Mouse (Mus musculus) activated CD4-positive, CD25-positive, alpha-beta regulatory T cell, adult 4 months (primary cell): ENCODE results near the gene Mrgprx1. TPM values are rescaled to one million over a fixed set of nuclear protein-coding genes. Genes with fewer than 3 reads are reported as not detected.

Experiments used
- ATAC-seq: one replicate; pipeline ENCODE4 v1.8.0; 2017
- polyA plus RNA-seq, 2 experiments: library from polyadenylated mRNA; unstranded; fragments of 100-300 nt; shearing (Covaris generic); gene quantifications; one replicate each; pipeline ENCODE4 v1.2.1; 2017

Mrgprx1 gene
- not detected for polyA plus RNA-seq

- no peak for ATAC-seq
Measured at GRCm38 (mm10) chr7:48027497-48027896, at the start of gene Mrgprx1. Mrgprx1 (minus strand) TSS chr7:48027597.

- no peak for ATAC-seq
Measured at GRCm38 (mm10) chr7:48075521-48075920, 48.1 kb upstream of the Mrgprx1 start.

- no peak for ATAC-seq
Measured at GRCm38 (mm10) chr7:48046475-48047185, 19.2 kb upstream of the Mrgprx1 start.

GRCm38 (mm10) chr7:48044046-48044445 is 16.6 kb upstream of the Mrgprx1 start:
- no peak for ATAC-seq

GRCm38 (mm10) chr7:48017874-48018273 is 9.5 kb downstream of the Mrgprx1 start:
- no peak for ATAC-seq

- no peak for ATAC-seq
Measured at GRCm38 (mm10) chr7:47995689-47996088, 31.7 kb downstream of the Mrgprx1 start.

GRCm38 (mm10) chr7:47986752-47987151 is 40.6 kb downstream of the Mrgprx1 start:
- ATAC-seq = no peak

GRCm38 (mm10) chr7:47981995-47982394 is 45.4 kb downstream of the Mrgprx1 start, which contains the start of gene Mrgpra4:
Mrgpra4 (minus strand) TSS chr7:47982095.
- ATAC-seq = no peak

Other genes with a start within 250 kb of the Mrgprx1 start
- not detected for gene Mrgpra4, start 45.5 kb downstream of the Mrgprx1 start, polyA plus RNA-seq
- gene Mrgprb5, start 141.4 kb upstream of the Mrgprx1 start, polyA plus RNA-seq = not detected
- gene Mrgprb4, start 171.7 kb upstream of the Mrgprx1 start, polyA plus RNA-seq = not detected